Mouse (Mus musculus) C2C12 (cell line): ENCODE measurements at regions not wholly inside any gene's neighbourhood (a gene's known extent, or its start where the extent isn't known, plus 50 kb on each side); places are given as distances from the start of the nearest gene placed in this dataset.

Experiments used
- CEBPB ChIP-seq: IDR thresholded peaks from one replicate; pipeline ENCODE4 v1.6.1; 2011; ENCODE audit warnings: low read depth, mild to moderate bottlenecking, control low read depth, moderate library complexity
- CTCF ChIP-seq: IDR thresholded peaks from one replicate; pipeline ENCODE4 v1.5.1; 2011; ENCODE audit not compliant: control insufficient read depth, insufficient read depth, insufficient read length
- MYOG ChIP-seq: IDR thresholded peaks from one replicate; pipeline ENCODE4 v1.6.1; 2011; ENCODE audit not compliant: control insufficient read depth, insufficient read length; ENCODE audit errors: extremely low read depth
- USF1 ChIP-seq: IDR thresholded peaks from one replicate; pipeline ENCODE4 v1.6.1; 2011; ENCODE audit warnings: low read depth, mild to moderate bottlenecking, control low read depth, moderate library complexity

DNA sequence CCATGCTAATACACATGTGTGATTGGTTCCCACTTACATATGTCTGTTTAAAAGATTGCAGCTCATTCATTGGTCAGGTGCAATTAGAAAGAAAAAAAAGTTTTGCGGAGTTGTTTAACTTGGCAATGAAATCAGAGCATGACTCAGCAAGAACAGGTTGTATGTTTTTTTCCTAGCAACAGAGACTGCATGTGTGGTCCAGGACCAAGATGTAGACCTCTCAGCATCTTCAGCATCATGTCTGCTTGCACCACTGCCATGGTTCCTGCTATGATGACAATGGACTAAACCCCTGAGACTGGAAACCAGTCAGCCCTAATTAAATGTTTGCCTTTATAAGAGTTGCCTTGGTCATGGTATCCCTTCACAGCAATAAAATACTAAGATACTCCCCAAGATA is 236.4 kb downstream of the Ipo11 start:
- TF ChIP-seq CTCF (no peak), MYOG (no peak), USF1 (no peak), CEBPB (no peak)
